In the genomic region with DNA sequence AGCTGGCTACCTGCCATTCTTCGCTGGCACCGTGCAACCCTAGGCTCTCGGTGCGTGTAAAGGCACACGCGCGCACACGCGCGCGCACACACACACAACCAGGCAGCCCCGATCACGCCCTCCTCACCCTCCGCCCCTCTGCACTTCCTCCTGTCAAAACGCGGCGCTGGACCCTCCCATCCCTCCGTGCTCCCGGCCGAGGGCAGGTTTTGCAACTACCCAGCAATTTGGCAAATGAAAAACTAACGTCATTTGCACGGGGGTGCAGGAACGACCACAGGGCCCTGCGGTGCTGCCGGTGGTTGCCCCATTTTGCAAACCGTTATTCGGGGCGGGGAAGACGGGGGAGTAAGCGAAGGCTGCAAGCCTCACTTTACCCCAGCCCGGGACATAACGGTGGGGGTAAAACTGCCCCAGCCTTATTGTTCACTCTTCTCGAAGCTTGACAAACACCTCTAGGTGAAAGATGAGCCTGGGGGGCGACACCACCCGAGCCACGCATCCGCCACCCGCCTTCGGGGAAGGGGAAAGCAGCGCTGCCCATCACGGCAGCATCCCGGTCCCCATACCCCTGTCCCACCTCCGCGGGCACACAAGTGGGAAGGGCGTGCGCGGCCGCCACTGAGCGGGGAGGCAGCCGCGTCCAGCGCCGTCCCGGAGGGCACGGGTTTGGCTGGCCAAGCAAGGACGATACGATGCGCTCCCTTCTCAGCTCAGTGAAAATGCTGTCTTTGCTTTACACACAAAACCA, we compare ENCODE assay signal across 8 mouse cellular contexts. TPM values are rescaled to one million over a fixed set of nuclear protein-coding genes. Genes with fewer than 3 reads are reported as not detected.
A peak's percentile ranks its signal among the peaks of the same experiment; 100 is the strongest.
DNase-seq lines count a peak whose midpoint lies in the region; ATAC-seq and TF ChIP-seq lines count a peak whose summit lies in the region.

No protein-coding gene starts in this region.

- H3K4me2 ChIP-seq in hindbrain, postnatal 0 days (ENCODE audit: low read depth, low read length), result peak overlapping the region; percentile 78

- WGBS in hindbrain, postnatal 0 days, result under 1% methylated on average over 56 of the region's 58 CpGs

- peak; percentile 71 for ATAC-seq in common myeloid progenitor, adult 5-6 weeks (replicated peaks; ENCODE audit: low read depth, poor library complexity, severe bottlenecking)
- ATAC-seq in hindbrain, postnatal 0 days, result peak; percentile 82
- ATAC-seq in monocyte, adult 5-6 weeks (replicated peaks; ENCODE audit: insufficient number of reproducible peaks, low FRiP score, low TSS enrichment, poor library complexity, severe bottlenecking), result no peak

- H3K4me1 ChIP-seq in hindbrain, postnatal 0 days (ENCODE audit: insufficient read depth, low read length), result peaks cover 4% of the 10 kb centered on the region

- no peaks in the 10 kb centered on the region for H3K27me3 ChIP-seq in hindbrain, postnatal 0 days (ENCODE audit: insufficient read depth, low read length)

- no peak for TF ChIP-seq CTCF in hindbrain, postnatal 0 days (IDR thresholded peaks at IDR 0.05; ENCODE audit: low read depth)

- intact Hi-C loops in left cerebral cortex, postnatal 25 days (cut with DNase I), result loop anchor here (2.0 to 5.0 kb wide), 7 partner anchors 41 to 294 kb away; no protein-coding TSS in a partner anchor

- no peaks in the 10 kb centered on the region for H3K9me3 ChIP-seq in hindbrain, postnatal 0 days (ENCODE audit: low read length)

- peak overlapping the region; percentile 95 for H3K27ac ChIP-seq in hindbrain, postnatal 0 days

- peak overlapping the region; percentile 90 for H3K4me3 ChIP-seq in hindbrain, postnatal 0 days (ENCODE audit: low read length)

- DNase-seq in adrenal gland, adult 8-10 months, result peak; percentile 44
- DNase-seq in gastrocnemius, postnatal 10 days, result peak; percentile 56
- DNase-seq in hindbrain, postnatal 0 days (ENCODE audit: low spot score), result peak; percentile 92
- DNase-seq in left cerebral cortex, postnatal 25 days (ENCODE audit: low spot score in 2 of 2), result peak; percentile 71 to 75
- DNase-seq in mesoderm, embryonic 11.5 days (ENCODE audit: low read depth, low spot score), result peak; percentile 74
- peak; percentile 77 for DNase-seq in right cerebral cortex, postnatal 4 days

- H3K36me3 ChIP-seq in hindbrain, postnatal 0 days (ENCODE audit: insufficient read depth, low read length), result no peaks in the 10 kb centered on the region

- peak overlapping the region; percentile 94 for H3K9ac ChIP-seq in hindbrain, postnatal 0 days (replicated peaks; ENCODE audit: low read length)

RNA-seq across cellular contexts. Expression of gene Ncam1, which starts 0.7 kb away (rescaled TPM):
- total RNA-seq in adrenal gland, adult 8-10 months (2022), result 10 to 100 TPM; 49.7 to 96.7 (median 68.1) TPM
- 0.46 and 0.68 TPM in 2 replicates for total RNA-seq in common myeloid progenitor, adult 5-6 weeks (2017)
- total RNA-seq in gastrocnemius, postnatal 10 days (2021), result 10 to 100 TPM; 67.7 to 74.1 TPM
- 411 and 489 TPM in 2 replicates for total RNA-seq in hindbrain, postnatal 0 days (2014; rRNA removed)
- 388 and 414 TPM in 2 replicates for polyA plus RNA-seq in hindbrain, postnatal 0 days (2015; fragmentation: Nextera tagmentation; extraction: Ambion mirVana)
- 100 to 1,000 TPM; 281 to 286 TPM for total RNA-seq in left cerebral cortex, postnatal 25 days (2021)
- 0.19 TPM in 1 of 3 replicates, not detected in the others for total RNA-seq in monocyte, adult 5-6 weeks (2017)

Comparison
In these comparisons a context has a peak if more than half of its experiments do, and no peak if none do; other contexts are left out.
1. RNA of gene Ncam1, which starts 0.7 kb away (total RNA-seq): 411 to 489 TPM in hindbrain, postnatal 0 days, 281 to 286 TPM in left cerebral cortex, postnatal 25 days, 49.7 to 96.7 TPM in adrenal gland, adult 8-10 months and 67.7 to 74.1 TPM in gastrocnemius, postnatal 10 days; 0.46 to 0.68 TPM in common myeloid progenitor, adult 5-6 weeks and 0.19 TPM in monocyte, adult 5-6 weeks; every median in the first group is over 10 times any median in the second.
2. Peak in every context shown above with its lines, with median percentiles within 50 percentile points of each other: DNase-seq.